In the genomic region with DNA sequence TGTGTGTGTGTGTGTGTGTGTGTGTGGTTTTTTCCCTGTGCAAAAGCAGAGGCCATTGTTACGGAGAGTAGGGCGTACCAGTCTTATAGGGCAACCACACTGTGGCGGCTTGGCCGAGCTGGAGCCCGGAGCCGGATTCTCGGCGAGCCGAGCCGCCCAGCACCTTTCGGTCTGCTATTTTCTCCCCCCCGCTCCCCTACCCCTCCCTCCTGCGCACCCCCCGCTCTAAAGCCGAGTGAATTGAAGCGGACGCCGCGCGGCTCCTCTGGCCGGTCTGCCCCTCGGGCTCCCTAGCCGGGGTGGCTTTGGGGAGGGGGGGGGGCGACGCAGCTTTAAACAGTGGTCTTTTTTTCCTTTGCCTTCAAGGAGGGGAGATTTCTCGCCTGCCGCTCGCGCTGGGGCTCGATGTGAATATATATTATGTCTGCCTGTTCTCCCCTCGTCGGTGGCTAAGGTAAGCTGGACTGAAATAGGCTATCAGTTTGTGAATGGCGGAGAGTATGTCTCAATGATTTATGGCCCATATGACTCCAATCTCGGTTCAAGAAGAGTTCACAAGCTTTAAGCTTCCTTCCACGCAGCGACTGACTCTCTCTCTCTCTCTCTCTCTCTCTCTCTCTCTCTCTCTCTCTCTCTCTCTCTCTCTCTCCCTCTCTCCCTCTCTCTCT, we compare ENCODE assay signal across 10 mouse cellular contexts. TPM values are rescaled to one million over a fixed set of nuclear protein-coding genes. Genes with fewer than 3 reads are reported as not detected.
DNase-seq lines count a peak whose midpoint lies in the region; ATAC-seq lines count a peak whose summit lies in the region.
"Had no signal": no experiment of that assay in that cellular context is flagged by ENCODE, and none has a peak within 500 bp of the region (broad histone marks: within the 10 kb centered on the region; RNA-seq: fewer than 3 reads in every experiment).

No protein-coding gene starts in this region.

- peaks cover 8% of the 10 kb centered on the region for H3K4me1 ChIP-seq in heart, embryonic 11.5 days (ENCODE audit: control insufficient read depth, insufficient read depth, low read length)
- H3K4me1 ChIP-seq in embryonic facial prominence, embryonic 12.5 days = no peaks in the 10 kb centered on the region
- peaks cover 93% of the 10 kb centered on the region for H3K4me1 ChIP-seq in kidney, embryonic 16.5 days (ENCODE audit: insufficient read depth, low read length)
- H3K4me1 ChIP-seq in neural tube, embryonic 11.5 days (ENCODE audit: control insufficient read depth, insufficient read depth, low read length) = peaks cover 86% of the 10 kb centered on the region

- H3K36me3 ChIP-seq in heart, embryonic 11.5 days (ENCODE audit: control insufficient read depth, insufficient read depth, low read length) = no peaks in the 10 kb centered on the region
- H3K36me3 ChIP-seq in embryonic facial prominence, embryonic 12.5 days = no peaks in the 10 kb centered on the region
- H3K36me3 ChIP-seq in kidney, embryonic 16.5 days (ENCODE audit: insufficient read depth, low read length) = peaks cover 21% of the 10 kb centered on the region
- peaks cover under 1% of the 10 kb centered on the region for H3K36me3 ChIP-seq in neural tube, embryonic 11.5 days (ENCODE audit: control insufficient read depth, insufficient read depth, low read length)

- 0 out of 2 replicates have a peak, but pooled peaks have one; percentile 19 for ATAC-seq in heart, embryonic 11.5 days (replicated peaks; ENCODE audit: insufficient number of reproducible peaks, low FRiP score, low TSS enrichment)
- no peak for ATAC-seq in embryonic facial prominence, embryonic 12.5 days (ENCODE audit: insufficient number of reproducible peaks, insufficient read depth, low FRiP score, low TSS enrichment)
- peak; percentile 65 for ATAC-seq in kidney, embryonic 16.5 days (ENCODE audit: low FRiP score, low TSS enrichment)
- peak; percentile 76 for ATAC-seq in neural tube, embryonic 11.5 days (ENCODE audit: insufficient read depth, low FRiP score, low TSS enrichment)

- peaks cover 96% of the 10 kb centered on the region for H3K27me3 ChIP-seq in heart, embryonic 11.5 days (ENCODE audit: control insufficient read depth, insufficient read depth, low read length)
- peaks cover 100% of the 10 kb centered on the region for H3K27me3 ChIP-seq in embryonic facial prominence, embryonic 12.5 days
- H3K27me3 ChIP-seq in kidney, embryonic 16.5 days (ENCODE audit: insufficient read depth, low read length) = no peaks in the 10 kb centered on the region
- H3K27me3 ChIP-seq in neural tube, embryonic 11.5 days (ENCODE audit: control insufficient read depth, insufficient read depth, low read length) = no peaks in the 10 kb centered on the region

- WGBS in heart, embryonic 11.5 days (ENCODE audit: insufficient replicate concordance) = under 1% methylated on average over 31 of the region's 36 CpGs
- under 1% methylated on average over 35 of the region's 36 CpGs for WGBS in embryonic facial prominence, embryonic 12.5 days
- WGBS in kidney, embryonic 16.5 days = under 1% methylated on average over 28 of the region's 36 CpGs
- WGBS in neural tube, embryonic 11.5 days = 0% methylated on average over 34 of the region's 36 CpGs

- intact Hi-C loops in heart, postnatal 14 days (cut with DNase I) = no loop called here

- peak overlapping the region; percentile 63 for H3K4me2 ChIP-seq in heart, embryonic 11.5 days
- peak overlapping the region; percentile 31 for H3K4me2 ChIP-seq in embryonic facial prominence, embryonic 12.5 days (replicated peaks)
- H3K4me2 ChIP-seq in kidney, embryonic 16.5 days (replicated peaks; ENCODE audit: low read depth, low read length) = peak overlapping the region; percentile 90
- peak overlapping the region; percentile 100 for H3K4me2 ChIP-seq in neural tube, embryonic 11.5 days (ENCODE audit: low read depth)

- peak overlapping the region; percentile 45 for H3K4me3 ChIP-seq in heart, embryonic 11.5 days (ENCODE audit: low read depth, low read length)
- H3K4me3 ChIP-seq in embryonic facial prominence, embryonic 12.5 days = peak overlapping the region; percentile 18; the same call in 1 of the 2 replicates
- peak overlapping the region; percentile 43 for H3K4me3 ChIP-seq in kidney, embryonic 16.5 days (ENCODE audit: low read length)
- peak overlapping the region; percentile 60 for H3K4me3 ChIP-seq in neural tube, embryonic 11.5 days (ENCODE audit: low read depth, low read length)

- H3K9me3 ChIP-seq in heart, embryonic 11.5 days (replicated peaks; ENCODE audit: control insufficient read depth, low read length) = no peaks in the 10 kb centered on the region
- H3K9me3 ChIP-seq in embryonic facial prominence, embryonic 12.5 days = no peaks in the 10 kb centered on the region
- H3K9me3 ChIP-seq in kidney, embryonic 16.5 days (ENCODE audit: low read length) = no peaks in the 10 kb centered on the region
- H3K9me3 ChIP-seq in neural tube, embryonic 11.5 days (ENCODE audit: control insufficient read depth, low read length) = no peaks in the 10 kb centered on the region

- peak overlapping the region; percentile 79 for H3K27ac ChIP-seq in heart, embryonic 11.5 days (ENCODE audit: low read depth, low read length)
- no peak overlapping the region for H3K27ac ChIP-seq in embryonic facial prominence, embryonic 12.5 days
- H3K27ac ChIP-seq in kidney, embryonic 16.5 days (ENCODE audit: low read length) = peak overlapping the region; percentile 99
- H3K27ac ChIP-seq in neural tube, embryonic 11.5 days (ENCODE audit: low read depth, low read length) = peak overlapping the region; percentile 100

- DNase-seq in heart, postnatal 14 days = no peak
- peak; percentile 88 for DNase-seq in neural tube, embryonic 11.5 days (ENCODE audit: low spot score)
- DNase-seq in spleen, postnatal 4 days (ENCODE audit: low spot score in 2 of 2) = no peak
- DNase-seq in retina, postnatal 1 day = no peak
- DNase-seq in yolk sac, embryonic 10.5 days (ENCODE audit: low spot score) = no peak
- DNase-seq: cerebellum, adult 9-11 months had no signal

- H3K9ac ChIP-seq in heart, embryonic 11.5 days (ENCODE audit: low read depth, low read length) = peak overlapping the region; percentile 69
- H3K9ac ChIP-seq in embryonic facial prominence, embryonic 12.5 days = no peak overlapping the region
- H3K9ac ChIP-seq in kidney, embryonic 16.5 days (replicated peaks; ENCODE audit: low read length) = peak overlapping the region; percentile 81
- peak overlapping the region; percentile 100 for H3K9ac ChIP-seq in neural tube, embryonic 11.5 days (ENCODE audit: low read length)

RNA-seq across cellular contexts. Expression of gene Hoxb2, which starts 9.5 kb away (rescaled TPM):
- 4.5 and 7.4 TPM in 2 replicates for polyA plus RNA-seq in heart, embryonic 11.5 days (2014; fragmentation: Nextera tagmentation; extraction: Ambion mirVana)
- 1 to 10 TPM in 1 of 2 experiments, under 1 TPM in 1; 0.78 to 1.3 TPM for total RNA-seq in heart, postnatal 14 days (2021)
- polyA plus RNA-seq in embryonic facial prominence, embryonic 12.5 days (2016; fragmentation: Nextera tagmentation; extraction: Ambion mirVana) = 3.9 and 6.5 TPM in 2 replicates
- 34.4 and 36.1 TPM in 2 replicates for polyA plus RNA-seq in kidney, embryonic 16.5 days (2015; fragmentation: Nextera tagmentation; extraction: Ambion mirVana)
- polyA plus RNA-seq in neural tube, embryonic 11.5 days (2014; fragmentation: Nextera tagmentation; extraction: Ambion mirVana) = 88.2 and 89.0 TPM in 2 replicates
- total RNA-seq: layer of hippocampus, postnatal 10 days had no signal

RNA-seq across cellular contexts. Expression of gene Hoxb3, which starts 17.7 kb away (rescaled TPM):
- 0.74 and 1.0 TPM in 2 replicates for polyA plus RNA-seq in heart, embryonic 11.5 days (2014; fragmentation: Nextera tagmentation; extraction: Ambion mirVana)
- total RNA-seq in heart, postnatal 14 days (2021) = under 1 TPM; 0.76 to 0.79 TPM
- polyA plus RNA-seq in embryonic facial prominence, embryonic 12.5 days (2016; fragmentation: Nextera tagmentation; extraction: Ambion mirVana) = 0.53 and 0.87 TPM in 2 replicates
- 3.7 and 4.3 TPM in 2 replicates for polyA plus RNA-seq in kidney, embryonic 16.5 days (2015; fragmentation: Nextera tagmentation; extraction: Ambion mirVana)
- polyA plus RNA-seq in neural tube, embryonic 11.5 days (2014; fragmentation: Nextera tagmentation; extraction: Ambion mirVana) = 10.3 and 14.2 TPM in 2 replicates
- total RNA-seq: layer of hippocampus, postnatal 10 days had no signal

RNA-seq across cellular contexts. Expression of gene Hoxb4, which starts 22.8 kb away (rescaled TPM):
- 0.21 and 0.77 TPM in 2 replicates for polyA plus RNA-seq in heart, embryonic 11.5 days (2014; fragmentation: Nextera tagmentation; extraction: Ambion mirVana)
- 1 to 10 TPM; 1.0 to 1.3 TPM for total RNA-seq in heart, postnatal 14 days (2021)
- polyA plus RNA-seq in embryonic facial prominence, embryonic 12.5 days (2016; fragmentation: Nextera tagmentation; extraction: Ambion mirVana) = 0.22 TPM in 1 of 2 replicates, not detected in the other
- polyA plus RNA-seq in kidney, embryonic 16.5 days (2015; fragmentation: Nextera tagmentation; extraction: Ambion mirVana) = 4.1 and 6.2 TPM in 2 replicates
- 3.1 and 3.8 TPM in 2 replicates for polyA plus RNA-seq in neural tube, embryonic 11.5 days (2014; fragmentation: Nextera tagmentation; extraction: Ambion mirVana)
- total RNA-seq: layer of hippocampus, postnatal 10 days had no signal

RNA-seq across cellular contexts. Expression of gene Hoxb1, which starts 24.7 kb away (rescaled TPM):
- polyA plus RNA-seq in heart, embryonic 11.5 days (2014; fragmentation: Nextera tagmentation; extraction: Ambion mirVana) = 0.19 TPM in 1 of 2 replicates, not detected in the other
- total RNA-seq in heart, postnatal 14 days (2021) = not detected
- 0.08 and 0.18 TPM in 2 replicates for polyA plus RNA-seq in embryonic facial prominence, embryonic 12.5 days (2016; fragmentation: Nextera tagmentation; extraction: Ambion mirVana)
- 0.08 and 0.12 TPM in 2 replicates for polyA plus RNA-seq in kidney, embryonic 16.5 days (2015; fragmentation: Nextera tagmentation; extraction: Ambion mirVana)
- polyA plus RNA-seq in neural tube, embryonic 11.5 days (2014; fragmentation: Nextera tagmentation; extraction: Ambion mirVana) = 15.7 and 17.2 TPM in 2 replicates
- total RNA-seq: layer of hippocampus, postnatal 10 days had no signal

RNA-seq across cellular contexts. Expression of gene Hoxb5, which starts 37.7 kb away (rescaled TPM):
- 0.65 and 2.4 TPM in 2 replicates for polyA plus RNA-seq in heart, embryonic 11.5 days (2014; fragmentation: Nextera tagmentation; extraction: Ambion mirVana)
- total RNA-seq in heart, postnatal 14 days (2021) = under 1 TPM; 0.19 to 0.22 TPM
- 0.38 TPM in 1 of 2 replicates, not detected in the other for polyA plus RNA-seq in embryonic facial prominence, embryonic 12.5 days (2016; fragmentation: Nextera tagmentation; extraction: Ambion mirVana)
- polyA plus RNA-seq in kidney, embryonic 16.5 days (2015; fragmentation: Nextera tagmentation; extraction: Ambion mirVana) = 19.2 and 24.3 TPM in 2 replicates
- 49.0 and 49.1 TPM in 2 replicates for polyA plus RNA-seq in neural tube, embryonic 11.5 days (2014; fragmentation: Nextera tagmentation; extraction: Ambion mirVana)
- total RNA-seq: layer of hippocampus, postnatal 10 days had no signal

Comparison
In these comparisons a context has a peak if more than half of its experiments do, and no peak if none do; other contexts are left out.
1. H3K4me2 ChIP-seq: peak in every context shown above with its lines; median percentile 100 in neural tube, embryonic 11.5 days; 90 in kidney, embryonic 16.5 days; 63 in heart, embryonic 11.5 days; 31 in embryonic facial prominence, embryonic 12.5 days.